Mouse (Mus musculus): ENCODE measurements around the gene Yipf2. TPM values are rescaled to one million over a fixed set of nuclear protein-coding genes. Genes with fewer than 3 reads are reported as not detected.

The Yipf2 gene
- 1 to 10 TPM; 4.6 to 5.8 TPM for total RNA-seq (2021)
- long read RNA-seq, experiment 1, partial matches to known transcripts: 1 of 5 reads
- long read RNA-seq, experiment 1, other reads (novel, unspliced or antisense): 3 of 5 reads
- long read RNA-seq, experiment 2, partial matches to known transcripts: 0 of 3 reads
- long read RNA-seq, experiment 2, other reads (novel, unspliced or antisense): 1 of 3 reads

DNA sequence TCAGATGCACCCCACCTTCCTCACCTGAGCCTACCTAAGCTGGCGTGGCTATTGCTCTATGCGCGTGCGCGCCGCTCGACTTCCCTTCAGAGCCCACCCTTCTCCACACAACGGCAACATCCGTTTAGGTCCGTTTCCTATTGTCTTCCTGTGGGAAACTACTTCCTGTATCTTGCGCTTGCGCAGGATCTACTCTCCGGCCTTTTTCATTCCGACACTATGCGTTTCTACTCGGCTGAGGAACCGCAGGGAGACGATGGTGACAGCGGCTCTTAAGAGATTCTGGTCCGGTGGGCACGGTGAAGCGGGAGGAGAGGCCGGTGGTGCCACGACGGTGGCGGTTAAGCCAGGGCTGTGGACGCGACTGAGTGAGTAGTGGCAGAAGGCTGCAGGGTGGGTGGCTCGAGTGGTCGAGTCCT lies at the start of gene Yipf2, which contains the start of gene Timm29:
Gene Yipf2, minus strand, starts transcription at position 126 of the 419 bp plus-strand sequence.
Gene Timm29, plus strand, starts transcription at position 20 of the 419 bp plus-strand sequence.
- peak; percentile 84 for DNase-seq
- intact Hi-C loops (cut with DNase I; ENCODE audit: low total_unique reads): no loop called here

DNA sequence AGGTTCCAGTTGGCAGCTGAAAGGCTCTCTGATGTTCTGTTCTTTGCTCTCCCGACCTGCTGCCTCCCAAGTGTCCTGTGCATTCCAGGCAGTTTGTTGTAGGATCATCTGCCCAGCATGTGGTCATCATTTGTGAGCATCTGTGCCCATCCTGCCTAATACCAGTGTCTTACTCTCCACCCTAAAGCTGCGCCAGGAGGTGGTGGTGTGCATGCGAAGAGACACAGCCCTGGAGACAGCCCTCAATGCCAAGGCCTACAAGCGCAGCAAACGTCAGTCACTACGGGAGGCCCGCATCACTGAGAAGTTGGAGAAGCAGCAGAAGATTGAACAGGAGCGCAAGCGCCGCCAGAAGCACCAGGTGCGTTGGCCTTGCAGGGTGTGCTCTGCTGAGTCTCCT lies 46.4 kb upstream of the Yipf2 start:
- intact Hi-C loops (cut with DNase I; ENCODE audit: low total_unique reads): no loop called here
- DNase-seq: no peak

DNA sequence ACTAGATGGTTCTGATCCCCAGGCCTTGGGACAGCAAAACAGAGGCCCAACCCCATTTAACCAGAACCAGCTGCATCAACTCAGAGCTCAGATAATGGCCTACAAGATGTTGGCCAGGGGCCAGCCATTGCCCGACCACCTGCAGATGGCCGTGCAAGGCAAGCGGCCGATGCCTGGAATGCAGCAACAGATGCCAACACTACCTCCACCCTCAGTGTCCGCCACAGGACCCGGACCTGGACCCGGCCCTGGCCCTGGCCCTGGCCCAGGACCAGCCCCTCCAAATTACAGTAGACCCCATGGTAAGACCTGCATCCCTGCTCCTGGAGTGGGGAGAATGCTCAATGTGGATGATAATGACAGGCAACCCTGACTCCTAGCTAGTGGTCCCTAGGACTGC lies 43.0 kb upstream of the Yipf2 start:
- no peak for DNase-seq
- intact Hi-C loops (cut with DNase I; ENCODE audit: low total_unique reads): no loop called here

GRCm38 (mm10) chr9:21633106-21633505 lies 40.5 kb upstream of the Yipf2 start:
- intact Hi-C loops (cut with DNase I; ENCODE audit: low total_unique reads): no loop called here
- DNase-seq: no peak

DNA sequence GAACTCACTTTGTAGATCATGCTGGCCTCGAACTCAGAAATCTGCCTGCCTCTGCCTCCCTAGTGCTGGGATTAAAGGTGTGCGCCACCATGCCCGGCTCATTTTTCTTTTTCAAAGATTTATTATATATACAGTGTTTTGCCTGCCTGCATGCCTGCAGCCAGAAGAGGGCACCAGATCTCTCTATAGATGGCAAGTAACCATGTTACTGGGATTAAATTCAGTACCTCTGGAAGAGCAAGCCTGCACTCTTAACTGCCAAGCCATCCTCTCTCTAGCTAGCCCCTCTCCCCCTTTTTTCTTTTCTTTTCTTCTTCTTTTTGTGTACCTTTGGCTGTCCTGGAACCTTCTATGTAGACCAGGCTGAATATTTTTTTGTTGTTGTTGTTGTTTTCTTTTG lies 38.0 kb upstream of the Yipf2 start:
- intact Hi-C loops (cut with DNase I; ENCODE audit: low total_unique reads): no loop called here
- peak; percentile 36 for DNase-seq

GRCm38 (mm10) chr9:21627145-21627795 lies 34.6 kb upstream of the Yipf2 start:
- DNase-seq: no peak
- intact Hi-C loops (cut with DNase I; ENCODE audit: low total_unique reads): no loop called here

GRCm38 (mm10) chr9:21626571-21626970 lies 33.9 kb upstream of the Yipf2 start:
- no peak for DNase-seq
- intact Hi-C loops (cut with DNase I; ENCODE audit: low total_unique reads): no loop called here

DNA sequence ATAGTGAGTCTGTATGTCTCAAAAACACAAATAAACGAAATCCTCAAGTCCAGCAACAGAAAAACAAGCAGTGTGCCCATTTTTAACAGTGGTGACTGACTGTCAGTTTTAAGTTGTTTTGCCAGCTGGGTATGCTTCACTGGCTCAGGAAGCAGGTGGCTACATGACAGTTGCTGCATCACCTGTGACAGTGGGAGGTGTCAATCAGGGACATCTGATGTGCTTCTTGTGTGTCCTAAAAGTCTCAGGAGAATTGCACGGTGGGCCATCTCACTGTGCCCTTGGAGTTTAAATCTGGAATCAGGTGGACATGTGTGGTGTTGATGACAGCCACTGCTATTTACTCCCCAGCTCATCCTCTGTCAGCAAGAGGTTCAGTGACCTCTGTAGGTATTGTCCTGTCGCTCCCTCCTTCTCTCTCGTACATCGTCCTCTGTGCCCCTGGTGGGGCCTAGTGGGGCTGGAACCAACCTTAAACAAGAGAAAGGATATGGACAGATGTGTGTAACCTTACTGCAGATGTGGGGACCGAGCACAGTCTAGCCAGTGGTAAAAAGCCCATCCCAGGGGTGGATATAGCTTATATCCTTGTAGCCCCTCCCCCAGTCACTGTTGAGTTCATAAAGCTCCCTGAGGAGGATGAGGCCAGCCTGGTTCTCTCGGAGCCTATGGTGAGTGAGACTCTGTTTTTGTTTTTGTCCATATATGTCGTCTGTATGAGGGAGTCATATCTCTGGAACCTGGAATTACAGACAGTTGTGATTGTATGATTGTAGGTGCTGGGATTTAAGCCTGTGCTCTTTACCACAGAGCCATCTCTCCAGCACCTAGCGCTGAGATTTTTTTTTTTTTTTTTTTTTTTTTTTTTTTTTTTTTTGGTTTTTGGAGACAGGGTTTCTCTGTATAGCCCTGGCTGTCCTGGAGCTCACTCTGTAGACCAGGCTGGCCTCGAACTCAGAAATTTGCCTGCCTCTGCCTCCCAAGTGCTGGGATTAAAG lies 33.0 kb upstream of the Yipf2 start:
- intact Hi-C loops (cut with DNase I; ENCODE audit: low total_unique reads): no loop called here
- DNase-seq: no peak

- no peak for DNase-seq
- intact Hi-C loops (cut with DNase I; ENCODE audit: low total_unique reads): no loop called here
Measured at GRCm38 (mm10) chr9:21622676-21623075, 30.0 kb upstream of the Yipf2 start.

DNA sequence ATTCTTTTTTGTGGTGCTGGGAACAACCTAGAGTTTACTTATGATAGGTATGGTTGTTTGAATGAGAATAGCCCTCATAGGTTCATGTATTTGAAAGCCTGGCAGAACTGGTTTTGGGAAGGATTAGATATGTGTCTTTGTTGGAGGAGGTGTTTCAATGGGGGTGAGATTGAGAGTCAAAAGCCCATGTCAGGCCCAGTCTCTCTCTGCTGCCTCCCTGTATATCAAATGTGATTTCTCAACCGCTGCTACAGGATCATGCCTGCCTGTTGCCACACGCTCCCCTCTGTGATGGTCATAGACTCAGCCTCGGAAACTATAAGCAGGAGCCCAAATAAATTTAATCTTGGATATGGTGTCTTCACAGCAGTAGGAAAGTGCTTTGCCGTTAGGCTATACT lies 27.6 kb upstream of the Yipf2 start:
- intact Hi-C loops (cut with DNase I; ENCODE audit: low total_unique reads): no loop called here
- no peak for DNase-seq

- intact Hi-C loops (cut with DNase I; ENCODE audit: low total_unique reads): no loop called here
- no peak for DNase-seq
Measured at GRCm38 (mm10) chr9:21617066-21617465, 24.4 kb upstream of the Yipf2 start.

GRCm38 (mm10) chr9:21616232-21616781 lies 23.7 kb upstream of the Yipf2 start:
- intact Hi-C loops (cut with DNase I; ENCODE audit: low total_unique reads): no loop called here
- peak; percentile 92 for DNase-seq

GRCm38 (mm10) chr9:21615617-21616231 lies 23.1 kb upstream of the Yipf2 start, which contains the start of gene Smarca4:
Smarca4 (plus strand) TSS chr9:21616169.
- peak; percentile 99 for DNase-seq
- intact Hi-C loops (cut with DNase I; ENCODE audit: low total_unique reads): no loop called here

- DNase-seq: no peak
- intact Hi-C loops (cut with DNase I; ENCODE audit: low total_unique reads): no loop called here
Measured at GRCm38 (mm10) chr9:21614864-21615616, 22.4 kb upstream of the Yipf2 start.

GRCm38 (mm10) chr9:21609861-21610260 lies 17.2 kb upstream of the Yipf2 start:
- DNase-seq: no peak
- intact Hi-C loops (cut with DNase I; ENCODE audit: low total_unique reads): loop anchor here (10.0 kb wide), 1 partner anchor 265 kb away; no protein-coding TSS in a partner anchor

DNA sequence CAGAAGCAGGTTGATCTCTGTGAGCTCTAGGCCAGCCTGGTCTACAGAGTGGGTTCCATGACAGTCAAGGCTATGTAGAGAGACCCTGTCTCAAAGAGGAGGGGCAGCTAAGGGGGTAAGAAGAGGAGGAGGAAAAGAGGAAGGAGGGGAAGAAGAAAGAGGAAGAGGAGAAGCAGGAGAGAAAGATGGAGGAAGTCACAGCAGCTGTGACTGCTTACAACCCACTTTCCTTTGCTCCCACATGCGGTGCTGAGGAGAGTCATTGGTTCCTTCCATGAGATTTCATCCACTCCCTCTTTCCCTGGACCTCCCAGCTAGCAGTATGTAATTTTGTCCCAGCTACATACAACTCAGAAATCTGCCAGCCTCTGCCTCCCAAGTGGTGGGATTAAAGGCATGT lies 14.0 kb upstream of the Yipf2 start:
- intact Hi-C loops (cut with DNase I; ENCODE audit: low total_unique reads): loop anchor here (10.0 kb wide), 1 partner anchor 268 kb away; no protein-coding TSS in a partner anchor
- no peak for DNase-seq

- intact Hi-C loops (cut with DNase I; ENCODE audit: low total_unique reads): loop anchor here (10.0 kb wide), 1 partner anchor 269 kb away; no protein-coding TSS in a partner anchor
Measured at GRCm38 (mm10) chr9:21605865-21606264, 13.2 kb upstream of the Yipf2 start.

DNA sequence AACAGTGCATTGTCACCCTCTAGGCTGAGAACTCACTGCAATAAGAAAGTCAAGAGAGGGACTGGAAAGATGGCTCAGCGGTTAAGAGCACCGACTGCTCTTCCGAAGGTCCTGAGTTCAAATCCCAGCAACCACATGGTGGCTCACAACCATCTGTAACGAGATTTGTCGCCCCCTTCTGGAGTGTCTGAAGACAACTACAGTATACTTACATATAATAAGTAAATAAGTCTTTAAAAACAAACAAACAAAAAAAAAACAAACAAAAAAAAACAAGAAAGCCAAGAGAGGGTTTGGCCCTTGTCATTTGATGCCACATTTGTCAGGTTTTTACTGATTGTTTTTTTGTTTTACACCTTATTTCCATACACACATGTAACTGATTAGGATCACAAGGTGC lies 11.5 kb upstream of the Yipf2 start:
- DNase-seq: no peak
- intact Hi-C loops (cut with DNase I; ENCODE audit: low total_unique reads): loop anchor here (5.0 to 10.0 kb wide), 2 partner anchors 68 to 271 kb away; no protein-coding TSS in a partner anchor

More at GRCm38 (mm10) chr9:21605865-21606264, 13.2 kb upstream of the Yipf2 start:
- DNase-seq: no peak
